Mouse (Mus musculus) lung, postnatal 0 days (tissue): ENCODE measurements around the gene Gm10644.

Source experiments
- CTCF ChIP-seq: IDR thresholded peaks from 2 replicates; pipeline ENCODE4 v1.5.1; 2016; ENCODE audit warnings: antibody characterized with exemption, mild to moderate bottlenecking
- EP300 ChIP-seq: IDR thresholded peaks from 2 replicates; pipeline ENCODE4 v1.6.1; 2016; ENCODE audit warnings: antibody characterized with exemption, mild to moderate bottlenecking, control low read depth

GRCm38 (mm10) chr8:83945540-83945939 lies 9.5 kb downstream of the Gm10644 start:
- TF ChIP-seq CTCF (no peak), EP300 (no peak)
